Mouse (Mus musculus) left cerebral cortex, postnatal 25 days (tissue): Measurements from ENCODE around the gene Mrps23. TPM values are rescaled to one million over a fixed set of nuclear protein-coding genes. Genes with fewer than 3 reads are reported as not detected.

Experiments used
- DNase-seq, 2 experiments: peaks; one replicate each; pipeline ENCODE4 v3.0.0; 2022; ENCODE audit warnings: low spot score in 2 of 2, mixed read lengths in 1 of 2
- intact Hi-C: fragments of 180-260 bp; cut with DNase I; formaldehyde crosslinking; loops from one replicate; pipeline ENCODE4 v1.15.1; 2025
- total RNA-seq, 2 experiments: library from RNA; stranded (reverse); gene quantifications; 2 replicates each; pipeline ENCODE4 v1.2.3; 2021

Gene Mrps23
- total RNA-seq, 2 experiments from 2014 or later = 73.6 to 74.5 TPM

DNA sequence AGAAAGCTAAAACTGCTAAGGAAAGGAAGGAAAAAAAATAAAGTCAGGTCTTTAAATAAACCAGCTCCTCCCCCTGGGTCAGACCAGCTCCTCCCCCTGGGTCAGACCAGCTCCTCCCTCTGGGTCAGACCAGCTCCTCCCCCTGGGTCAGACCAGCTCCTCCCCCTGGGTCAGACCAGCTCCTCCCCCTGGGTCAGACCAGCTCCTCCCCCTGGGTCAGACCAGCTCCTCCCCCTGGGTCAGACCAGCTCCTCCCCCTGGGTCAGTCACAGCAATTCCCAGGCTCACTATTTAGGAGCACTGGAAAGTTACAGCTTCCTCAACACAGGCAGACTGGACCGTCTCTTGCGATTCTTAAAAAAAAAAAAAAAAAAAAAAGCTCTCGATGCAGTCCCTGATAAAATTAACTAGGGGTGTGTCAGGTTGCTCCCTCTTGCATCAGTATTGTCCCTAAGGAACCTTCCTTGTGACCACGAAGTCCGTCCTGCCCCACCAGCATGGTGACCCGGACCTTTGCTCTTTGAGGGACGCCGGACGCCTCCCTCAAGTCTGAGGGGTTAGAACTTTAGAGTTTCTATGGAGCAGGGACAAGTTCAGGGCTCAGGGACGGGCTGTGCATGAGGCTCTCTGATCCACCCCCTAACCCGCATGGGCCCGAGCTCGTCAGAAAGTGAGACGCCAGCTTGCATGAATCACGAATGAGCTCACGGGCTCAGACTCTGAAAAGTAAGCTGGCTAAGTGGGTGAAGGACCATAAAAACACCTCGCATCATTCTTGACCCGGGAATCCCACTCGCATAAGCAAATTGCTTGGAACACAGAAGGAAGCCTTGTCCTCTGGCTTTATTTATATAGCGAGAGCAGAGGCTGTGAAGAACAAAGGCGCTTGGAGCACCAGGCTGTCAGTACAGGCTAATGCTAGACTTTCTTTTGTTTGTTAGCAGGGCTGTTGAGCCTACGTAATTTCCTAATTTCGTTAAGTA is 31.3 kb downstream of the Mrps23 start:
- intact Hi-C loops = no loop called here

GRCm38 (mm10) chr11:88240275-88240674 is 36.1 kb downstream of the Mrps23 start:
- DNase-seq = no peak
- intact Hi-C loops = no loop called here

More for the DNA sequence above, 31.3 kb downstream of the Mrps23 start:
- DNase-seq = peak in 1 of 2 experiments; percentile 49

GRCm38 (mm10) chr11:88240736-88241353 is 36.7 kb downstream of the Mrps23 start:
- intact Hi-C loops = no loop called here

DNA sequence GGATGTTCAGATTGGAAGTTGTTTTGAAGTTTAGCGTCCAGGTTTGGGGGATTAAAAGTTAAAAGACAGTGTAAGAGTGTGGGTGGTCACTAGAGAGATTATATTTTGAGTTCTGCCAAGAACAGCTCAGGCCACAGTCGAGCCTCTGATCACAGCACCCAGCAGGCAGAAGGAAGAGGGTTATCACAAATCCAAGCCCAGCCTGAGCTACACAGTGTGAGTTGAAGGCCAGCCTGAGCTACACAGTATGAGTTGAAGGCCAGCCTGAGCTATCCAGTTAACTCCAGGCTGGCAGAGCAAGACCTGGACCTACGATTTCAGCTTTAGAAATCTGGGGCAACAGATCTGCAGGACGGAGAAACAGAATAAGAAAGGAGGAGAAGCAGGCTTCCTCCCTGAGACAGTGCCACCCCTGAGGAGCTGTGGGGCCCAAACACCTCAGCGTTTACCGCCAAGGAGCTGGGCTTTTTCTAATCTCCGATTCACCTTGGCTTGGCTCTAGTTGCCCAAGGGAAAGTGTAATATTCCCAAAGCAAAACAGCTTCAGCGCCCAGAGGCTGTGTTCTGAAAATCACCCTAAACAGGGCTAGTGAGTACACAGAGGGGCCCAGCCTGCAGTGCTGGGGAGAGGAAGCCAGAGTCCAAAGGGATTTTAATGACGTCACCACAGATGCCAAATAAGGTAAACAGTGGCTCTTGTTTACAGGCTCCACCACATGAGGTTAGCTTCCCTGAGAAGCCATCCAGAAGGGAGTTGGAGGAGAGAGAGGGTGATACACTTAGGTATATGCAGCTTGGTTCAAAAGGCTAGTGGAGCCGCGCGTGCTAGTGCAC is 37.5 kb downstream of the Mrps23 start:
- no peak for DNase-seq
- intact Hi-C loops = no loop called here

More at GRCm38 (mm10) chr11:88240736-88241353, 36.7 kb downstream of the Mrps23 start:
- no peak for DNase-seq

DNA sequence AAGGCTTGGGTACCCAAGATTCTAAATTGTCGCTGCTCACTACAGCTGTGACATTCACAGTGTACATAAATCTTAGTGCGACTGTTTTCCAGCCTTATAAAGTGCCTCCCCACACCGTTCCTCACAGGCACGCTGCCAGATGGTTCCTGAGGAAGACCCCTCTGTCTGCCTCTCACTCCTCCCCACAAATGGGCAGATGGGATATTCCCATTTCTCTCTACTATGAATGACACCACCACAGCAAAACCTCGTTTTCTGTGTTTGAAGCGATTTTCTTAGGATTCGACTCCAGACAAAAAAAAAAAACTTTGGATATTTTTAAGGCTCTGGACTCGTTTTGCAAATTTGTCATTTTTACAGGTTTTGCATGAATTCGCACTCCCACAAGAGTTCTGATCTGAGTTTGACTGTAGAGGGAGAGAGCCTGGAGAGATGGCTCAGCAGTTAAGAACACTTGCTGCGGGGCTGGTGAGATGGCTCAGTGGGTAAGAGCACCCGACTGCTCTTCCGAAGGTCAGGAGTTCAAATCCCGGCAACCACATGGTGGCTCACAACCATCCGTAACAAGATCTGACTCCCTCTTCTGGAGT is 41.5 kb downstream of the Mrps23 start:
- intact Hi-C loops = no loop called here

DNA sequence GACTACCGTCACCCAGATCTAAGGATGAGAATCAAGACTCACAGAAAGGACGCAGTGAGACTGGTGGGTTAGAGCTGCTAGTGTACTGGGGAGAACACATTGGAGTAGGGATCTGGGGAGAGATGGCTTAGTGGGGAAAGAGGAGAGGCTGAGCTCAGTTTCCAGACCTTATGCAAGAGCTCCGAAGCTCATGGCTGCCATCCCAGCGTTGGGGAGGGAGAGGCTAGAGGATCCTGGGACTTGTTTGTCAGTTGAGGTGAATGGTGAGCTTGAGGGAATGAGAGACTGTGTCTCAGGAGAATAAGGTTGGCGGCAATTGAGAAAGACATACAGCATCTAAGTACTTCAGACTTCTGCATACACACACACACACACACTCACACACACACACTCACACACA is 44.4 kb downstream of the Mrps23 start:
- no peak for DNase-seq
- intact Hi-C loops = no loop called here

More for the DNA sequence above, 41.5 kb downstream of the Mrps23 start:
- DNase-seq = peak; percentile 42 to 85

GRCm38 (mm10) chr11:88250568-88250967 is 46.4 kb downstream of the Mrps23 start:
- intact Hi-C loops = loop anchor here (5.0 kb wide), 1 partner anchor 162 kb away; no protein-coding TSS in a partner anchor
- DNase-seq = no peak

GRCm38 (mm10) chr11:88251295-88251694 is 47.1 kb downstream of the Mrps23 start:
- DNase-seq = no peak
- intact Hi-C loops = loop anchor here (5.0 kb wide), 1 partner anchor 161 kb away; no protein-coding TSS in a partner anchor

- intact Hi-C loops = loop anchor here (1.0 to 5.0 kb wide), 3 partner anchors 160 to 571 kb away; no protein-coding TSS in a partner anchor
- peak; percentile 75 for DNase-seq
Measured at GRCm38 (mm10) chr11:88251972-88252766, 48.0 kb downstream of the Mrps23 start.

DNA sequence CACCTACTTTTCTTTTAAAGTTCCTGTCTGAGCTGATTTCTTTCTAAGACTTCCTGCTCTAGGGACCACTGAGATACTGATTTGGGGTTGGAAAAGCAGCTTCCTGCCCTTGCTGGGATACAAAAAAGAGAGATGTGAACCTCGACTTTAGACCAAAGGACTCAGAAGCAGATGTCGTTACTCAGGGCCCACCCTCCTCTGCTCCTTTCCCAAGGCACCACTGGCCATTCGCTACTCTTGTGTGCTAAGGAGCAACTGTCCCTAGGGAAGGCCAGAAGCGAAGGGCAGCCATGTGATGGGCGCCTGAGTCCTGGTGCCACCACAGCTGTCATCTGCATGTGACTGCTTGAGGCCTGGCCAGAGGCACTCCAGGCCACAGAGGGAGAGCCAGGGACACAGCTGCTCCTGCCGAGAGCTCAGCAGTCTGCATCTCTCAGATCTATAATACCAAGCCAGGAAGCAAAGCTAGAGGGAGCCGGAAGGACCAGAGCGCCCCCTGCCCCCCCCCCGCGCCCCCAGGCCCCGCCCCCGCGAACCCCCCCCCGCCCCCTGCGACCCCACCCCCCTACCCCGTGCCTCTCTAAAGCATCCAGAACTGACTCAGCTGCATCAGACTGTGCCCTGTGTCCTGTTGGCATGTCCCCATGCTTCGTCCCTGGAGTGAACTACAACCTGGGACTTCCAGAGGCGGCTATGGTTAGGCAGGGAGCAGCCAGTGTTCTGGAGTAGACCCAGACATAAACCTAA is 48.8 kb downstream of the Mrps23 start:
- peak in 1 of 2 experiments; percentile 23 for DNase-seq
- intact Hi-C loops = loop anchor here (1.0 to 5.0 kb wide), 3 partner anchors 159 to 570 kb away; no protein-coding TSS in a partner anchor

- no peak for DNase-seq
- intact Hi-C loops = loop anchor here (2.0 to 5.0 kb wide), 2 partner anchors 159 to 475 kb away; no protein-coding TSS in a partner anchor
Measured at GRCm38 (mm10) chr11:88253514-88254167, 49.5 kb downstream of the Mrps23 start.

DNA sequence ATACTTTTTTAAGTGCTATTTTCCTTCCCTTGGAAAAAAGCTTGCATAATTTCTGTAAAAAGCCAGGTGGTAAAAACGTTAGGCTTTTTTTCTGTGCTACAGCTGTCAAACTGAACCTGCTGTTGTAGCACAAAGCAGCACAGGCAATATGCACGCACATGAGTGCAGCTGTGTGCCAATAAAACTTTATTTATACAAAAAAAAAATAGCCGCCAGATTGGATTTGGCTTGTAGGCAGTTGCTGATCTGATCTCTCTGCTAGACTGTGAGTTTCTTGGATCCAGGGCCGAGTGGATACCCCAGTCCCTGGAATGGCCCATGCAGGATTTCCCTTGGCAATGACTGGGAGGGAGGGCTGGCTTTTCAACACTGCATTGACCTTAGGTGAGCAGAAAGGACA is 53.5 kb downstream of the Mrps23 start:
- intact Hi-C loops = no loop called here

DNA sequence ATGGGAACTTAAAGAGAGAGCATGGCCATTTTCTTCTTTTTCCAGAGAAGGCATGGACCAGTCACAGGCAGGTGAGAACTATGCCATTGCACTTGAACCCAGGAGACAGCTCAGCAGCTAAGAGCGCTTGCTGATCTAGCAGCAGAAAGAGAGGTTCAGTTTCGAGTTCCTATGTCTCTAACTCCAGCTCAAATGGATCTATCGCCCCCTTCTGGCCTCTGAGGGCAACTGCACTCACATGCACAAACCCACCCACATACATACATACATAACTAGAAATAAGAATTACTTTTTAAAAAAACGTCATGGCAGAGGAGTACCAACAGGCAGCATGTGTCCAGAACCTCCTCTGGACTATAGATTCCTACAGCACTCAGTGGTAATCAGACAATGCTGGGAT is 54.0 kb downstream of the Mrps23 start:
- intact Hi-C loops = no loop called here
- DNase-seq = no peak

More for the DNA sequence above, 53.5 kb downstream of the Mrps23 start:
- DNase-seq = no peak

DNA sequence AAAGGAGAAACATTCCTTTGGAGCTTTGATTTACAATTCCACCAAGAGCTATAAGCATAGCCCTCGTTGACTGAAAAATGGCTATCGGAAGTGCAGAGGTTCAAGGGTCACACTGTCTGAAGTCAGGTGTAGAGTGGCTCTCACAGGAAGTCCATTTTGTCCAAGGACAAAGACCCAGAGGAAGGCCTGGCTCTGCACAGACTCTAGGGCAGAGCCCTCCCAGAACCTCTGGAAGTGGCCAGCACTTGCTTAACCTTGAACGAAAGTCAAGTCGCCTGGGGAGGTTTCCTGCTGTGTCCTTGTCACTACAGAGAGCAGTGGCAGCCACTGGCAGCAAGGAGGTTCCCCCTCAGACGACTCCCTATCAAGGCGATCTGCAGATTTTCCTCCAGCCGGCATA is 56.3 kb downstream of the Mrps23 start:
- DNase-seq = no peak
- intact Hi-C loops = no loop called here
